Mouse (Mus musculus): ENCODE measurements around the gene Ap4b1.

Gene Ap4b1

GRCm38 (mm10) chr3:103852565-103853299 is 43.4 kb downstream of the Ap4b1 start:
- peak; percentile 71 to 81 for DNase-seq (ENCODE audit: low spot score in 2 of 2)

DNA sequence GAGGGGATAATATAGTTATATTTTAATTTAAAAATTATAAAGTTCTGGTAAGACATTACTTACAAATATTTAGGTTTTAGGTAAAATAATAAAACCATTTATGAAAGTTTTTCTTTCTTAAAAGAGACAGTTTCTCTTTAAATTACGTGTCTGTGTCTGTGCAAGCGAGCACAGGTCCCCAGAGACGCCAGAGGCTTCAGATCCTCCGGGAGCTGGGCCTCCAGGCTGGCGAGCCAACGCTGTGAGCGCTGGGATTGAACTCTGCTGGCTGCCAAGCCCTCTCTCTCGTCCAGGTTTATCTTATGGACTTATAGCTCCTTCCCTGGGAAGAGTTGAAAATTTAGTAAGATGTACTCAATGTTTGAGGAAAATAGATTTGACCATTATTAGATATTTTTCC is 44.5 kb downstream of the Ap4b1 start:
- DNase-seq (ENCODE audit: low spot score in 2 of 2) = no peak

GRCm38 (mm10) chr3:103857036-103857805 is 47.9 kb downstream of the Ap4b1 start:
- no peak for DNase-seq (ENCODE audit: low spot score in 2 of 2)

DNA sequence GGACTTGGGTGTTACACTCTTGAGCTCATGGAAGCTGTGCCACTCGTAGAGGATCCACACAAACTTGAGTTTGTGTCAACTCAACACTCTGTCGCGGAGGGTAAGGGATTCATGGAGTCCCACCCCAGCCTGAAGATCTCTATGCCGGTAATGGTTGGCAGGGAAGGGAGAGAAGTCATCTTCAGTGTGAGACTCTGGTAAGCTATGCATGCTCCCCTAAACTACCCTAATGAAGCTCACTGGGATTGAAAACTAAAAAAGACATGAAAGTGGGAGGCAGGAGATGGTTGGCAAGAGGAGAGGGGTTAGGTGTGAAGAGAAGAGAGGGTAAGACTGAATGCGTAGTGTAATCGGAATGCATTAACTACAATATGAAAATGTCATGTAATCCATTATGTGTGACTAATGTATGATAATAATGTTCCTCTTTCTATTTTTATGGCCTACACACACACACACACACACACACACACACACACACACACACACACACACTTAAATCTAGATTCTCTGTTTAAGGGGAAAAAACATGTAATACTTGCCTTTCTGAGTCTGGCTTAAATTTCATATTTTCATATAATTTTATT is 48.8 kb downstream of the Ap4b1 start:
- DNase-seq (ENCODE audit: low spot score in 2 of 2) = no peak

- DNase-seq (ENCODE audit: low spot score in 2 of 2) = peak; percentile 39 to 68
Measured at GRCm38 (mm10) chr3:103858881-103859801, 49.8 kb downstream of the Ap4b1 start, which contains the start of gene Ptpn22. Gene Ptpn22 (plus strand): TSS chr3:103859795.

DNA sequence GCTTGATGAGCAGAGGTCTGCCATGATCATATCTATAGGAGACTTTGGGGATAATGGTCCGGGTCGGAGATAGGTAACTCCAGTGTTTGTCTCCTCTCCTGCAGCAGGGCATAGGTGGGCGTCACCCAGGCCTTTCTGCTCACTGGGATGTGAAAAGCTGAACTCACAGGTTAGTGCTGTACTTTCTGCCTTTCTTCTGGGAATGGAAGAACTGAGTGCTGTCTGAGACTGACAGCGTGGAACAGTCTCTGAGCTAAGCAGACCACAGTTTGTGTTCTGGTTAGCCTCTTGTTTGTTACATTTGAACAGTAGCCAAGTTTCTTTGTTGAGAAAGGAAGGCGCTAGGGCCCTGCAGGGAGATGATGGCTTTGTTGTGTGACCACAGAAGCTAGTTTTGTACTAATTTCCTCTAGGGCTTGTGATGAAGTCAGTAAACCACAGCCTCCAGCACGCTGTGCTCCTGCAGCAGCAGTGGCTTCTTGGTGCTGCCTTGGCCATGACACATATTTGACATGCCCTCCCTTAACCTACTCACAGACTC is 50.6 kb downstream of the Ap4b1 start:
- peak; percentile 41 to 74 for DNase-seq (ENCODE audit: low spot score in 2 of 2)

DNA sequence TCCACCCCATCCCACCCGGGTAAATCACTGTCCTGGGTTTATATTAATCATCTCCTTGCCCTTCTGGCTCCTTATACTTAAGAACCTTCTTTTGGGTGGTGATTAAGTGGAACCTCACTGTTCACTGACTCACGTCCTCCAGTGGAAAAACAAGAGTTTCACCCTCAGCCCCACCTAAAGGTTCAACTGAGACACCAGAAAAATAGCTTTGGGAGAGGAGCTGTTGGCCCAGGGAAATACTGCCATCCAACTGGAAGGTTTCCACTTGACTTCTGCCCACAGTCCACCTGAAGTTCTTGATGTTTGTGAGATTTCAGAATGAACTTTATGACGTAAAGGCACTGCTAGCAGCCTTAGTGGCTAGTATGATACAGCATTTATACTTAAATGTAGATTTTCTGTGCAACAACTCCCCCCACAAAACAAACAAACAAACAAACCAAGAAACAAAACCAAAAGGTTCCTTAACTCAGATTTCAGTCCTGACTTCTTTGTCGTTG is 53.5 kb downstream of the Ap4b1 start:
- no peak for DNase-seq (ENCODE audit: low spot score in 2 of 2)

- DNase-seq (ENCODE audit: low spot score in 2 of 2) = no peak
Measured at GRCm38 (mm10) chr3:103864200-103864599, 54.9 kb downstream of the Ap4b1 start.

- DNase-seq (ENCODE audit: low spot score in 2 of 2) = no peak
Measured at GRCm38 (mm10) chr3:103867424-103867971, 58.2 kb downstream of the Ap4b1 start.

GRCm38 (mm10) chr3:103868008-103868407 is 58.7 kb downstream of the Ap4b1 start:
- no peak for DNase-seq (ENCODE audit: low spot score in 2 of 2)

Data from spleen, postnatal 4 days (tissue).